Mouse (Mus musculus): Measurements from ENCODE around the gene Fam234b. TPM values are rescaled to one million over a fixed set of nuclear protein-coding genes. Genes with fewer than 3 reads are reported as not detected.

The Fam234b gene
- polyA plus RNA-seq (2014; fragmentation: Illumina TruSeq; extraction: RNeasy Lipid Tissue Mini Kit (QIAGEN cat#74804); ENCODE audit: low read depth, low replicate concordance), result 10.4 TPM

GRCm38 (mm10) chr6:135197921-135198532 lies at the start of gene Fam234b, which contains the start of gene Hebp1:
Gene Fam234b (plus strand): TSS chr6:135197977.
Gene Hebp1 (minus strand): TSS chr6:135198022.

GRCm38 (mm10) chr6:135254153-135254552 lies 56.4 kb downstream of the Fam234b start, which contains the start of gene Gsg1:
Gene Gsg1 (minus strand): TSS chr6:135254351.

Other genes starting within 250 kb of the Fam234b start
- gene Apold1, start 216.3 kb upstream of the Fam234b start, polyA plus RNA-seq (2014; fragmentation: Illumina TruSeq; extraction: RNeasy Lipid Tissue Mini Kit (QIAGEN cat#74804); ENCODE audit: low read depth, low replicate concordance), result 0.56 TPM
- 73.5 TPM for gene Ddx47, start 186.4 kb upstream of the Fam234b start, polyA plus RNA-seq (2014; fragmentation: Illumina TruSeq; extraction: RNeasy Lipid Tissue Mini Kit (QIAGEN cat#74804); ENCODE audit: low read depth, low replicate concordance)
- not detected for gene Gprc5a, start 132.3 kb upstream of the Fam234b start, polyA plus RNA-seq (2014; fragmentation: Illumina TruSeq; extraction: RNeasy Lipid Tissue Mini Kit (QIAGEN cat#74804); ENCODE audit: low read depth, low replicate concordance)
- not detected for gene Gprc5d, start 79.7 kb upstream of the Fam234b start, polyA plus RNA-seq (2014; fragmentation: Illumina TruSeq; extraction: RNeasy Lipid Tissue Mini Kit (QIAGEN cat#74804); ENCODE audit: low read depth, low replicate concordance)
- 1.2 TPM for gene Hebp1, start within 50 bp of the Fam234b start, polyA plus RNA-seq (2014; fragmentation: Illumina TruSeq; extraction: RNeasy Lipid Tissue Mini Kit (QIAGEN cat#74804); ENCODE audit: low read depth, low replicate concordance)
- gene Gsg1, start 56.4 kb downstream of the Fam234b start, polyA plus RNA-seq (2014; fragmentation: Illumina TruSeq; extraction: RNeasy Lipid Tissue Mini Kit (QIAGEN cat#74804); ENCODE audit: low read depth, low replicate concordance), result 184 TPM
- gene Pbp2, start 112.4 kb downstream of the Fam234b start, polyA plus RNA-seq (2014; fragmentation: Illumina TruSeq; extraction: RNeasy Lipid Tissue Mini Kit (QIAGEN cat#74804); ENCODE audit: low read depth, low replicate concordance), result 233 TPM
- 4.5 TPM for gene Emp1, start 164.6 kb downstream of the Fam234b start, polyA plus RNA-seq (2014; fragmentation: Illumina TruSeq; extraction: RNeasy Lipid Tissue Mini Kit (QIAGEN cat#74804); ENCODE audit: low read depth, low replicate concordance)